Mouse (Mus musculus) hindbrain, embryonic 12.5 days (tissue): ENCODE measurements around the gene Zfp626. TPM values are rescaled to one million over a fixed set of nuclear protein-coding genes. Genes with fewer than 3 reads are reported as not detected.
"Not testable (repeated sequence)": the region's sequence is repeated elsewhere in the genome, so short reads cannot be mapped to it uniquely, and the experiment has no call there.

ENCODE experiments used
- ATAC-seq: fragments of 200-750 bp; cut with Nextera tagmentation; 2 replicates; pipeline ENCODE4 v1.8.0; 2017; ENCODE audit warnings: moderate TSS enrichment; ENCODE audit not compliant: low FRiP score
- H3K27ac ChIP-seq: fragments of 300-500 bp; sonication (generic); 2 replicates; pipeline ENCODE4 v1.5.1; 2016; ENCODE audit warnings: mild to moderate bottlenecking
- H3K27me3 ChIP-seq: fragments of 300-500 bp; sonication (generic); 2 replicates; pipeline ENCODE4 v1.6.1; 2016; ENCODE audit warnings: mild to moderate bottlenecking
- H3K36me3 ChIP-seq: fragments of 300-500 bp; sonication (generic); 2 replicates; pipeline ENCODE4 v1.6.1; 2016; ENCODE audit warnings: mild to moderate bottlenecking
- H3K4me1 ChIP-seq: fragments of 300-500 bp; sonication (generic); 2 replicates; pipeline ENCODE4 v1.6.1; 2016
- H3K4me2 ChIP-seq: fragments of 300-500 bp; sonication (generic); replicated peaks from 2 replicates; pipeline ENCODE4 v1.6.1; 2016; ENCODE audit warnings: mild to moderate bottlenecking
- H3K4me3 ChIP-seq: fragments of 300-500 bp; sonication (generic); 2 replicates; pipeline ENCODE4 v1.5.1; 2016; ENCODE audit warnings: mild to moderate bottlenecking
- H3K9ac ChIP-seq: fragments of 300-500 bp; sonication (generic); 2 replicates; pipeline ENCODE4 v1.6.1; 2016; ENCODE audit warnings: mild to moderate bottlenecking, moderate library complexity
- H3K9me3 ChIP-seq: fragments of 300-500 bp; sonication (generic); replicated peaks from 2 replicates; pipeline ENCODE4 v1.6.1; 2016; ENCODE audit warnings: mild to moderate bottlenecking
- WGBS: fragments of 180-500 bp; shearing (Covaris S2); methylation state at CpG from one replicate; pipeline ENCODE4 v1.1.7; 2016; 5-methylcytosine and 5-hydroxymethylcytosine counted together
- polyA plus RNA-seq: library from polyadenylated mRNA; unstranded; fragments of >200 nt; fragmentation: Nextera tagmentation; extraction: Ambion mirVana; gene quantifications from 2 replicates; pipeline ENCODE4 v1.2.1, GENCODE M21; 2016

The Zfp626 gene
- polyA plus RNA-seq, 1 experiment from 2014 or later = 2.2 TPM

DNA sequence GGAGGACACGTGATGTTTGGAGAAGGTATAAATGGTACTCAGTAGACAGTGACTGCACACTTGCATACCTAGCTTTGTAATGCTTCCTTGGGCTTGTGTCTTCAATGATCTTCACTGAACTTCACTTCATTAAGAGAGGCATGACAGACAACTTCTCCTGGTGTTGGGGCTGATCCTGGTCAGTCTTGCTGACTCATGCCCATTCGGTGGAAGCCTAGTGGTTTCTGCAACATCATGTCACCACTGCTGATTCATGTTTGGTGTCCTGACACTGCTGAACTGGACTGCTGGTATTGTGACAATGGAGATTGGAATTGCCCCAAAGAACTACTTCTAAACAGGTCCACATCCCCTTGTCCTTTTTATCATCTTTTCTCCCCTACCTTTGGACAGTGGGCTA is 27.1 kb downstream of the Zfp626 start:
- no peak for ATAC-seq
- Histone ChIP-seq H3K4me1 (peaks cover 3% of the 10 kb centered on the region), H3K4me3 (no peak overlapping the region), H3K27ac (no peak overlapping the region), H3K9me3 (no peaks in the 10 kb centered on the region), H3K9ac (no peak overlapping the region), H3K27me3 (no peaks in the 10 kb centered on the region), H3K4me2 (no peak overlapping the region), H3K36me3 (no peaks in the 10 kb centered on the region)
- 81% methylated on average over 2 of the region's 2 CpGs for WGBS

DNA sequence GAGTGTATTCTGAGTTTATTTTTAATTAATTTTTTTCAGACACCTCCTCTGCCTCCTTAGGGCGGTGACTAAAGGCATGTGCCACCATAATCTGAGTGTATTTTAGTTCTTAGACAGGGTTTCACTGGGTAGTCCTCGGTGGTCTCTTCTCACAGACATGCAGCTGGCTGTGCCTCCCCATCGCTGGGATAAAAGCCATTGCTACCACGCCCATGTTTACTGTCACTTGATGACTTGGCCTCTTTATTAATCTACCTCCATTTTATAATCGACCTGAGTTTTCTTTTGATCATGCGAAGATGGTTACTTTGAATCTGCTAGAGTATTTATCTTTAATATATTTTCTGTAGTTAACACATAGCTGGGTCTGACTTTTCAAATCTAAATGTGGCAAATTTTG is 30.9 kb downstream of the Zfp626 start:
- H3K27me3 ChIP-seq = no peaks in the 10 kb centered on the region
- H3K9ac ChIP-seq = peak overlapping the region; percentile 63
- no peaks in the 10 kb centered on the region for H3K36me3 ChIP-seq
- H3K4me2 ChIP-seq = peak overlapping the region; percentile 55
- peak overlapping the region; percentile 84 for H3K27ac ChIP-seq
- H3K9me3 ChIP-seq = no peaks in the 10 kb centered on the region
- 28% methylated on average over 6 of the region's 6 CpGs for WGBS
- peak; percentile 57 for ATAC-seq
- peaks cover 9% of the 10 kb centered on the region for H3K4me1 ChIP-seq
- H3K4me3 ChIP-seq = peak overlapping the region; percentile 60

DNA sequence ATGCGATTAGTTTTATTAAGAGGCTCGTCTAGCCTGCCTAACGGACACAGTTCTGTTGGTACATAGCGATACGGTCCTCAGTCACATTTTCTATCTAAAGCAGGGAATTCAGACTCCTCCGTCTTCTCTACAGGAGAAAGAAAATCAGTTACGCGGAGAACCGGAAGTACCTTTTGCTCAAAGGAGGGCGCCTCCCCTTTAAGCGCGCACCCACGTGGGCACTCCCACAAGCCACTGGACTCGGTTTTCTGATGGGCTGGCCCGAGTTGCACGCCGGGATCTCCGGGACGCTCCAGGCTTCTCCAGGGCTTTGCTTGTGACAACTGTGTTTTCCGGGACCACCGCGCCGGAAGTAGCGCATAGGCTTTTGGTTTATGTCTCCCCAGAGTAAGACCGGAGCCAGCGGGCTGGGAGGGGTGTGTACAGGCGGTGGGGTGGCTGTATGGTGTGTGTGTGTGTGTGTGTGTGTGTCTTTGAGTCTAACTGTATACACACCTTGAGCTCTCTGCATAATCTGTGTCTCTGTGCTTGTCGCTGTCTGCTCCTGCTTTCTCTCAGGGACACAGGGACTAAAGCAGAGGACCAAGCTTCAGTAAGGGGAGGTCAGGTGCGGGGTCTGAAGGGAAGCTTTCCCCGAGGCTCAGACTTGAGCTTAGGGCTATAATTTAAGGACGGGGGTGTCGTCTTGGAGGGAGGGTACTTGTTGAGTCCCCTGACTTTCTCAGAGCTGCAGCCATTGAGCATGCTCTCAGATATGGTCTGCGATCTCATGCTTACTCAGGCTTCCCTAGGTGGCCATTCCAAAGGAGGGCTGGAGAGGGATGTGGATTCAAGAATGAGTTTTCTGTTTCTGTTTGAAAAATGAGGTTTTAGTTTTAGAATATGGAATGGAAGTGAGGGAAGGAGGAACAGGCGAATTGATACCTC is 31.6 kb downstream of the Zfp626 start, which contains the start of gene Zfp59:
Gene Zfp59 (plus strand): TSS at position 285 of the 927 bp plus-strand sequence.
- WGBS = 3% methylated on average over 34 of the region's 34 CpGs
- peak within 1 kb of the TSS; percentile 55 for H3K4me2 ChIP-seq
- peak within 1 kb of the TSS; percentile 60 for H3K4me3 ChIP-seq
- H3K27me3 ChIP-seq = no peaks in the 10 kb centered on the region
- peak; percentile 98 for ATAC-seq
- peak within 1 kb of the TSS; percentile 63 for H3K9ac ChIP-seq
- H3K27ac ChIP-seq = peak within 1 kb of the TSS; percentile 84
- no peaks in the 10 kb centered on the region for H3K9me3 ChIP-seq
- peaks cover 9% of the 10 kb centered on the region for H3K4me1 ChIP-seq
- no peaks in the 10 kb centered on the region for H3K36me3 ChIP-seq

DNA sequence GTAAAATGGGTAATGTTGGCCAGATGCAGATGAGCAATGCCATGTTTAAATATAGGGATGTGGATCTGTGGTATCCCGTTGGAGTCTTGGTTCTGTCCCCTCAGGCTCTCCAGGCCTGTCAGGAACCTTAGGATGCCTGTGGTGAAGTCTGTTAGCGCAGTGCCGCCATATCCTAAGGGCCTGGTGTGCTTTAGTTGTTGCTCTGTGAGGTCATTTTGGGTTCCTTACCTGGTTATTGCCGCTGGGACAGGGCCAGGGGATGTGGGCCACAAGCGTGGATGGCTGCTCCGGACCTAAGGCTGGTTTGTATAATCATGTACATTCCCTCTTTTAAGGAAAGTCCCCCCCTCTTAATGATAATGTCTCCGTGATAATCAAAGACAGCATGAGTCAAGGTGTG is 32.6 kb downstream of the Zfp626 start:
- Histone ChIP-seq H3K36me3 (peaks cover 4% of the 10 kb centered on the region), H3K4me2 (peak overlapping the region; percentile 55), H3K4me3 (peak overlapping the region; percentile 60; the same call in 1 of the 2 replicates), H3K9me3 (no peaks in the 10 kb centered on the region), H3K4me1 (peaks cover 9% of the 10 kb centered on the region), H3K27ac (no peak overlapping the region), H3K27me3 (no peaks in the 10 kb centered on the region), H3K9ac (no peak overlapping the region)
- WGBS = 92% methylated on average over 7 of the region's 7 CpGs
- no peak for ATAC-seq

DNA sequence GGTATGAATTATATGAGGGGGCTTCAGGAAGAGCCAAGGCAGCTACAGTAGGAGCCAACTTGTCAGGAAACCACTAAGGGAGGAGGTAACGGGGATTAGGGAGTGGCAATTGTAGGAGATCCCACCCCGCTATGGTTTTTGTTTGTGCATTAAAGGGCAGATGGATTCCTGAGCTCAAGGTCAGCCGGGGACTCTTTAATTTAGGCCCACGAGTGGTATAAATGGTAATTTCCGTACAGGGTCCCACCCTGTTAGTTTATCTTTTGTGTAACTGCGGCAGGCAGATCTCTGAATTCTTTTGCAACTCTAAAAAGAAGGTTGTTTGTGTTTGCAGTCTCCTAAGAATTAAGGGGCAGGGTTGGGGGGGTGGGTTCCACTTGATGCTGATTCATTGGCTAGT is 33.1 kb downstream of the Zfp626 start:
- no peak overlapping the region for H3K4me3 ChIP-seq
- 87% methylated on average over 6 of the region's 6 CpGs for WGBS
- peaks cover 9% of the 10 kb centered on the region for H3K4me1 ChIP-seq
- H3K4me2 ChIP-seq = no peak overlapping the region
- no peaks in the 10 kb centered on the region for H3K9me3 ChIP-seq
- H3K9ac ChIP-seq = no peak overlapping the region
- H3K27ac ChIP-seq = no peak overlapping the region
- no peak for ATAC-seq
- H3K36me3 ChIP-seq = peaks cover 9% of the 10 kb centered on the region
- H3K27me3 ChIP-seq = no peaks in the 10 kb centered on the region

DNA sequence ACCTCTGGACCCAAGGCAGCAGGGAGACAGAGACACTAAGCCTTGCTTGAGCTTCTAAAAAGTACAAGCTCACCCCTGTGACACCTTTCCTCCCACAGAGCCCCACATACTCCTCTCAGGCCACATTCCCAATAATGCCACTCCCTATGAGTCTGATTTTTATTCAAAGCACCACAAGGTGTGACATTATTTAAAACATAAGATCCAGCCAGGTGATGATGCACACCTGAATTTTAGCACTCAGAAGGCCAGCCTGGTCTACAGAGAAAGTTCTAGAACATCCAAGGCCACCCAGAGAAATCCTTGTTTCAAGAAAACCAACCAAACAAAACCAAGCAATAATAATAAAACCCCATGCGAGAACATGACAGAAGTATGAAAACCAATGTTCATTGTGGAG is 50.2 kb downstream of the Zfp626 start, which contains the start of gene Zfp607a:
Gene Zfp607a (plus strand): TSS at position 301 of the 400 bp plus-strand sequence.
- Histone ChIP-seq H3K9me3 (no peaks in the 10 kb centered on the region), H3K4me1 (peaks cover 18% of the 10 kb centered on the region), H3K4me3 (no peak within 1 kb of the TSS), H3K9ac (no peak within 1 kb of the TSS), H3K36me3 (peaks cover 39% of the 10 kb centered on the region), H3K27me3 (no peaks in the 10 kb centered on the region), H3K4me2 (no peak within 1 kb of the TSS), H3K27ac (no peak within 1 kb of the TSS)
- WGBS = 87% methylated on average over 1 of the region's 1 CpGs
- ATAC-seq = no peak

DNA sequence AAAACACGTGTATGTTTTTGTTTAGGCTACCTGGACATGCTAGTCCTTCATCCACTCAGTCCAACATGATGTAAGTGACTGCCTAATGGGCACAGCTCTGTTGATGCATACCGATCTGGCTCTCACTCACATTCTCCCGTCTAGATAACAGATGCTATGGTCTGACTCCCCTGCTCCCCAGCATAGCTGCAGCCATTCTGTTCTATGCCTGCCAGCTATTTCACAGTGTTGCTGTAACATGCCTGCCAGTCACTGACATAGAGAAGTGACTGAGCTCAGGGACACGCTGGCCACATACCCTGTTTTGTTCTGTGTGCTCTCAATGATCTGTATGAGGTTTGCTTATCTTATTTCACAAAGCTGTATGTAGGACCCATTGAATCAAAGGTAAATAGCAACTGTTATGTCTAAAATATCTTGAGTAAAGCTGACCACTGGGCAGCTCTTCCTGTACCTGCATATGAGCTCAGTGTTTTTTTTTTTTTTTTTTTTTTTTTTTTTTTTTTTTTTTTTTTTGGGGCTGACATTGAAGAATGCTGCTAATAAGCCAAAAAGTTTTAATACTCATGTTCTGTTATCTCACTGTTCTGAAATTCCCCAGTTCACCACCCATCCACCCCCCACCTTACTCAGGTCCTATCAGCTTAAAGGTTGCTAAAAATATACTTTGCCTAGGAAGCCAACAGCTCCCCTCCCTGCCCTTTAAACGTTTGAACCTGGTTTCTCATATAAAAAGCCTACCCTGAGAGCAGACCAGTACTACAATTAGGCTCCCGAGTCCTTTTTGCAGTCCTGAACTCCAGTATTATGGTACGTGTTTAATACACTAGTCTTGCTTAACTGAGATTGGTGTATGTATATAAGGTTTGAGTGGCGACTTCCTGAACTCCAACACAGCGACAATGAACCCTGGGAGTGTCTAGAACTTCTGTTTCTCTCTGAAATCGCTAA is 52.6 kb downstream of the Zfp626 start:
- H3K4me1 ChIP-seq = peaks cover 18% of the 10 kb centered on the region
- no peaks in the 10 kb centered on the region for H3K27me3 ChIP-seq
- H3K36me3 ChIP-seq = peaks cover 30% of the 10 kb centered on the region
- peak overlapping the region; percentile 50 for H3K4me3 ChIP-seq
- no peak for ATAC-seq
- no peaks in the 10 kb centered on the region for H3K9me3 ChIP-seq
- no peak overlapping the region for H3K27ac ChIP-seq
- 38% methylated on average over 10 of the region's 10 CpGs for WGBS
- H3K4me2 ChIP-seq = peak overlapping the region; percentile 76
- H3K9ac ChIP-seq = peak overlapping the region; percentile 67; the same call in 1 of the 2 replicates

DNA sequence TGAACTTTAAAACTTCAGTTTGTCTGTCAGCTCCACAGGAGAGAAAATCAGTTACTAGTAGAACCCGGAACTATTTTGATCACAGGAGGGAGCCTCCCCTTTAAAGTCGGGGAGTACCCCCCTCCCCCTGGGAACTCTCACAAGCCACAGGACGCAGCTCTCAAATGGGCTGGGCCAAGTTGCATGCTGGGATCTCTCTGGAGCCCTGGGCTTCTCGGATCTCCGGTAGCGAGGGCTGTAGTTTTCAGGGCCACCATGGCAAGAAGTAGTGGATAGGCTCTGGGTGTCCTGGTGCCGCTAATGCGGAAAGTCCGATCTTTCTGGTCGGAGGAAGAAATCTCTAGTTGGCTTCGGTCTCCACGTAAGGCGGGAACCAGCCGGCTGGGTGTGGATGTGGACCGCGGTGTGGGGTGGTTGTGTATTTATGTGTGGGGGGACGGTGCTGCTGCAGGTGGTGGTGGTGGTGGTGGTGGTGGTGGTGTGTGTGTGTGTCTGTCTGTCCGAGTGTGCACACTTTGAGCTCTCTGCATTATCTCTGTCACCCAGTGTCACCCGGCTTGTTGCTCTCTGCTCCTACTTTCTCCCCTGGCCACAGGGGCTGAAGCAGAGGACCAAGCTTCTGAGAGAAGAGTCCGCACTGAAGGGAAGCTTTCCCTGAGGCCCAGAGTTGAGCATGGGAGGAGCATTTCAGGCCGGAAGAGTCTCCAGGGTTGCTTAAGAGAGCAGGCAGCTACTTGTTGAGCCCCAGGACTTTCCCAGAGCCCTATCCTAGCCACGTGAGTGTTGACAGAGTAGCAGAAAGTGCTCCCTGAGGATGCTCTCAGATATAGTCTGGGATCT is 53.6 kb downstream of the Zfp626 start:
- WGBS = under 1% methylated on average over 22 of the region's 22 CpGs
- peaks cover 18% of the 10 kb centered on the region for H3K4me1 ChIP-seq
- H3K9ac ChIP-seq = peak overlapping the region; percentile 67
- H3K27ac ChIP-seq = peak overlapping the region; percentile 58; the same call in 1 of the 2 replicates
- no peaks in the 10 kb centered on the region for H3K9me3 ChIP-seq
- no peaks in the 10 kb centered on the region for H3K27me3 ChIP-seq
- H3K4me2 ChIP-seq = peak overlapping the region; percentile 76
- peak; percentile 78 for ATAC-seq
- peak overlapping the region; percentile 50 for H3K4me3 ChIP-seq
- H3K36me3 ChIP-seq = peaks cover 25% of the 10 kb centered on the region; the same call in 1 of the 2 replicates

DNA sequence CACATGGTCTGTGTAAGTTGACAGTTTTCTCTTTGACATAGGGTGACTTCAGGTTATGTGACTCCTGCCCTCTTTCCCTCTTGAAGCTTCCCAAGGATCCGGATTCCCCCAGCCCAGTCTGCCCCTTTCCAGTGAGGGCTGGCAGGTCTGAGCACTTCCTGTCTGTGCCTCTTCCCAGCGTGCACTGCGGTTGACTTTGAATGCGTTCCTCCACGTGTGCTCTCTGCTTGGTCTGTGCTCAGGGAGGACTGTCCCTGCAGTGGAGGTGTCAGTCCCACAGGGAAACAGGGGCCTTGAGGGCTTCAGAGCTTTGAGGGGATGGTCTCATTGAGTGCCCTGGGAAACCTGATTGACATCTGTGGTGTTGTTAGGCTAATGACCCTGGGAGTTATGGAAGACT is 55.6 kb downstream of the Zfp626 start:
- ATAC-seq, H3K4me2 ChIP-seq, H3K9ac ChIP-seq, H3K27me3 ChIP-seq, H3K27ac ChIP-seq, H3K9me3 ChIP-seq, H3K4me3 ChIP-seq: not testable (repeated sequence)
- 83% methylated on average over 5 of the region's 5 CpGs for WGBS
- H3K36me3 ChIP-seq = peaks cover 18% of the 10 kb centered on the region
- peaks cover 18% of the 10 kb centered on the region for H3K4me1 ChIP-seq
